Mouse (Mus musculus): ENCODE results near the gene Cryl1. TPM values are rescaled to one million over a fixed set of nuclear protein-coding genes. Genes with fewer than 3 reads are reported as not detected.

Gene Cryl1
- polyA plus RNA-seq, 1 experiment from 2014 or later, result 9.1 TPM

DNA sequence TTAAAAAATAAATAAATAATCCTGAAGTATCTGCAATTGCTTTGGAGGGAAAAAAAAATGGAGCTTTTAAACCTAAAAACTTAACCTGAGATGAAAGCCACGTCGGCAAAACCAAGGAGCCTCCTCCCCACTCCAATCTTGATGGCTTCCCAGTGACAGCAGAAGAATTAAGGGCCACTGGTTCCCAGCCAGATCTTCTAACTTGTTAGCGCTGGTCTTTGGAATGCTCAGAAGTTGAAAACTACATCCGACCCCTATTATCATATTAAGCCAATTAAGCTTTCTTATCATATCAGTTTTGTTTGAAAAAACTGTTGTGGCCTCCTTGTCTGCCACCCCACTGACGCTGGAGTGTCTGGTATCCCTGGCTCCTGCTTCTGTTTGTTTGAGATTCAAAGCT, 114.5 kb downstream of the Cryl1 start:
- ATAC-seq (ENCODE audit: insufficient read depth, low FRiP score, low TSS enrichment), result no peak
- 78% methylated on average over 5 of the region's 5 CpGs for WGBS
- no peak for DNase-seq (ENCODE audit: low spot score)

DNA sequence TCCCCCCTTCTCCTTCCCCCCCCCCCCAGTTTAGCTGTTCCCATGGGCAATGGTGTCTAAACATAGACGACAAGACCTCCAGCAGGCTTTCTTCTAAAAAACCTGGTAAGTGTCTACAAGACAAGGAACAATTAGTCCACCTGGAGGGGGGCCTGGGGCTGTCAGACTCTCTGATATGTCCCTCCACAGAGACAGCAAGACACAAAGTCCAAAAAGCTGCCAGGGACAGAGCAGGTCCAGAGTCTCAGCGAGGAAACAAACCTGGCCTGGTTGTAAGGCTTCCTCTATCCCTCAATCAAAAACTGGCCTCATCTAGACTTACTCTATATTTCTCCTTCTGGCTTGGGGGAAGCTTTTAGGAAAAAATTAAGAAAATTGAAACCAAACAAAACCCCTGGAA, 115.7 kb downstream of the Cryl1 start:
- no peak for DNase-seq (ENCODE audit: low spot score)
- no peak for ATAC-seq (ENCODE audit: insufficient read depth, low FRiP score, low TSS enrichment)
- H3K4me1 ChIP-seq (ENCODE audit: control insufficient read depth, insufficient read depth, low read length), result no peaks in the 10 kb centered on the region
- no peak overlapping the region for H3K9ac ChIP-seq (ENCODE audit: low read length)
- H3K4me3 ChIP-seq (ENCODE audit: low read depth, low read length), result no peak overlapping the region
- 46% methylated on average over 2 of the region's 2 CpGs for WGBS
- H3K9me3 ChIP-seq (ENCODE audit: control insufficient read depth, low read length), result no peaks in the 10 kb centered on the region
- no peaks in the 10 kb centered on the region for H3K36me3 ChIP-seq (ENCODE audit: control insufficient read depth, insufficient read depth, low read length)
- H3K27ac ChIP-seq (ENCODE audit: low read depth, low read length), result no peak overlapping the region
- no peaks in the 10 kb centered on the region for H3K27me3 ChIP-seq (ENCODE audit: control insufficient read depth, insufficient read depth, low read length)
- H3K4me2 ChIP-seq (ENCODE audit: low read depth), result no peak overlapping the region

More for the DNA sequence above, 114.5 kb downstream of the Cryl1 start:
- H3K27me3 ChIP-seq (ENCODE audit: control insufficient read depth, insufficient read depth, low read length), result no peaks in the 10 kb centered on the region
- H3K4me2 ChIP-seq (ENCODE audit: low read depth), result no peak overlapping the region
- H3K4me3 ChIP-seq (ENCODE audit: low read depth, low read length), result no peak overlapping the region
- no peaks in the 10 kb centered on the region for H3K36me3 ChIP-seq (ENCODE audit: control insufficient read depth, insufficient read depth, low read length)
- H3K9ac ChIP-seq (ENCODE audit: low read length), result no peak overlapping the region
- H3K9me3 ChIP-seq (ENCODE audit: control insufficient read depth, low read length), result no peaks in the 10 kb centered on the region
- no peaks in the 10 kb centered on the region for H3K4me1 ChIP-seq (ENCODE audit: control insufficient read depth, insufficient read depth, low read length)
- no peak overlapping the region for H3K27ac ChIP-seq (ENCODE audit: low read depth, low read length)

DNA sequence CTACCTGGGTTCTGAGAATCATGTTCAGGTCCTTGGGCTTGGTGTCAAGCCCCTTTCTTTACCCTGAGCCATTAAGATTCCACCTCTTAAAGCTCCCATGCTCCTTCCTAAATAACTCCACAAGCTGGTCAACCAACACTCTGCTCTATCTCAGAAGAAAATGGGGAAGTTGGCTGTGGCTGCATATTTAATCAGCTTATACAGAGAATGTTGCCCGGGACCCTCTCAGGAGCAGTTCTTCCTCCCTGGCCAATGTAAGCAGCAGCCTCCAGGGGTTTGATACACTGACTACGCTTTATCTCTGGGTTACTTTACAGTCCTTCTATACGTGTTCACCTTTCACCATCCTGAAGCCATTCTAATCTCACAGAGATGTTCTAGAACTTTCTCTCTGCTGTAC, 117.5 kb downstream of the Cryl1 start:
- no peak overlapping the region for H3K9ac ChIP-seq (ENCODE audit: low read length)
- H3K4me2 ChIP-seq (ENCODE audit: low read depth), result no peak overlapping the region
- DNase-seq (ENCODE audit: low spot score) (no peak), ATAC-seq (ENCODE audit: insufficient read depth, low FRiP score, low TSS enrichment) (no peak)
- H3K4me3 ChIP-seq (ENCODE audit: low read depth, low read length), result no peak overlapping the region
- no peaks in the 10 kb centered on the region for H3K4me1 ChIP-seq (ENCODE audit: control insufficient read depth, insufficient read depth, low read length)
- H3K27ac ChIP-seq (ENCODE audit: low read depth, low read length), result no peak overlapping the region
- no peaks in the 10 kb centered on the region for H3K36me3 ChIP-seq (ENCODE audit: control insufficient read depth, insufficient read depth, low read length)
- no peaks in the 10 kb centered on the region for H3K9me3 ChIP-seq (ENCODE audit: control insufficient read depth, low read length)
- WGBS, result 85% methylated on average over 3 of the region's 3 CpGs
- no peaks in the 10 kb centered on the region for H3K27me3 ChIP-seq (ENCODE audit: control insufficient read depth, insufficient read depth, low read length)

DNA sequence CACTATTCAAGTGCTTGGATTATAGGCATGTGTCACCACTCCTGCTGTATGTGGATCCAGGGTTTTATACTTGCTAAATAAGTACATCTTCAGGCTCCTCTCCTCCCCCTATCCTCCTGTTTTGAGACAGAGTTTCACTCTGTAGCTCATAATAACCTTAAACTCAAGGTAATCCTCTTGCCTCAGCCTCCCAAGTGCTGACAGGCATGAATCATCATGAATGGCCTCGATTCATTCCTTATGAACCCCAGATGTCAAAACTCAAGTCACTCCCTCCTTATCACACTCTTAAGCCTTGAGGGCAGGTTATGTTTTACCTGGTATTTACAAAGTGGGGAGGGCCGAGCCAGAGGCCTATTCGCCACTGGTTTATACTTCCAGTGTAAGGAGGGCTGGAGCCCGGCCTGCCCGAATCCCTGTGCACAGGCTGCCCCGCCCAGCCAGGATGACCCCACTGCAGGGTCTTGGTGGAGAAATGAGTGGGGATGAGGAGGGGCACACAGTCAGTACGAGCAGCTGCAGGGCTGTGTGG, 121.8 kb downstream of the Cryl1 start:
- ATAC-seq (ENCODE audit: insufficient read depth, low FRiP score, low TSS enrichment) (no peak), DNase-seq (ENCODE audit: low spot score) (no peak)
- Histone ChIP-seq H3K4me2 (ENCODE audit: low read depth) (no peak overlapping the region), H3K27me3 (ENCODE audit: control insufficient read depth, insufficient read depth, low read length) (no peaks in the 10 kb centered on the region), H3K9ac (ENCODE audit: low read length) (no peak overlapping the region), H3K4me3 (ENCODE audit: low read depth, low read length) (no peak overlapping the region), H3K27ac (ENCODE audit: low read depth, low read length) (no peak overlapping the region), H3K4me1 (ENCODE audit: control insufficient read depth, insufficient read depth, low read length) (no peaks in the 10 kb centered on the region), H3K36me3 (ENCODE audit: control insufficient read depth, insufficient read depth, low read length) (no peaks in the 10 kb centered on the region), H3K9me3 (ENCODE audit: control insufficient read depth, low read length) (no peaks in the 10 kb centered on the region)
- 85% methylated on average over 7 of the region's 7 CpGs for WGBS

DNA sequence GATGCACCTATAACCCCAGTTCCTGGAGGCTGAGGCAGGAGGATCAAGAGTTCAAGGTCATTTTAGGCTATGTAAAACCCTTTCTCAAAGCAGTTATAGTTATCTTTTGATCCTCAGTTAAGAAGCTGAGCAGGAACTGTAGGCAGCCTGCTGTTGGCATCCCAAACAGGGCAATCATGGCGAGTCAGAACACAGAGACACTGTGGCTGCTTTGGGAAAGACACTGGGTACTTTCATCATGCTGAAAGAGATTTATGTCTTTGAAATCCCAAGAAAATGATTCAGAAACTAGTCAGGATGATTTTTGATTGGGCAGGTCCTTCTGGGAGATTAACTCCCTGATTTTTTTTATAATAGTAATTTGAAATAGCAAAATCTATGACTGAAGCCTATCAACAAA, 126.0 kb downstream of the Cryl1 start:
- Histone ChIP-seq H3K4me2 (ENCODE audit: low read depth) (no peak overlapping the region), H3K27ac (ENCODE audit: low read depth, low read length) (no peak overlapping the region), H3K4me1 (ENCODE audit: control insufficient read depth, insufficient read depth, low read length) (no peaks in the 10 kb centered on the region), H3K36me3 (ENCODE audit: control insufficient read depth, insufficient read depth, low read length) (no peaks in the 10 kb centered on the region), H3K9ac (ENCODE audit: low read length) (no peak overlapping the region), H3K27me3 (ENCODE audit: control insufficient read depth, insufficient read depth, low read length) (no peaks in the 10 kb centered on the region), H3K4me3 (ENCODE audit: low read depth, low read length) (no peak overlapping the region), H3K9me3 (ENCODE audit: control insufficient read depth, low read length) (no peaks in the 10 kb centered on the region)
- DNase-seq (ENCODE audit: low spot score) (no peak), ATAC-seq (ENCODE audit: insufficient read depth, low FRiP score, low TSS enrichment) (no peak)
- WGBS, result 81% methylated on average over 1 of the region's 1 CpGs

DNA sequence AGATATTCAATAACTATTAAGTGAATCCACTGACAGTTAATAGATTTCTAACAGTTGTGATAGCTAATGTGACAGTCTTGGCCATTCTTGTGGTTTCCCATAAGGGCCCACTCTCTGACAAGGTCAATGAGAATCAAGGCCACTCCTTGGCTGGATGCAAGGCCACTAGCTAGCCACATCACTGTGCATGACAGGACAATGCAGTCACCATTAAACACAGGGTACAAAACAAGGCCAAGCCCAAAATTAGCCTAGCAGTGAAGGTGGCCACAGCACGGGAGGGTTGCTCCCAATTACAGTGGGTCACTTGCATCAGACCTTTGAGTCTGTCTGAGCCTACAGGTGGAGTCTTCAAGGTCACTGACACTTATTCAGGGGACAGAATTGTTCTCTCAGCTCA, 126.5 kb downstream of the Cryl1 start:
- H3K9ac ChIP-seq (ENCODE audit: low read length), result no peak overlapping the region
- H3K27ac ChIP-seq (ENCODE audit: low read depth, low read length), result no peak overlapping the region
- no peaks in the 10 kb centered on the region for H3K27me3 ChIP-seq (ENCODE audit: control insufficient read depth, insufficient read depth, low read length)
- H3K9me3 ChIP-seq (ENCODE audit: control insufficient read depth, low read length), result no peaks in the 10 kb centered on the region
- H3K4me2 ChIP-seq (ENCODE audit: low read depth), result no peak overlapping the region
- DNase-seq (ENCODE audit: low spot score) (no peak), ATAC-seq (ENCODE audit: insufficient read depth, low FRiP score, low TSS enrichment) (no peak)
- H3K4me1 ChIP-seq (ENCODE audit: control insufficient read depth, insufficient read depth, low read length), result no peaks in the 10 kb centered on the region
- H3K4me3 ChIP-seq (ENCODE audit: low read depth, low read length), result no peak overlapping the region
- WGBS, result 71% methylated on average over 1 of the region's 1 CpGs
- no peaks in the 10 kb centered on the region for H3K36me3 ChIP-seq (ENCODE audit: control insufficient read depth, insufficient read depth, low read length)

DNA sequence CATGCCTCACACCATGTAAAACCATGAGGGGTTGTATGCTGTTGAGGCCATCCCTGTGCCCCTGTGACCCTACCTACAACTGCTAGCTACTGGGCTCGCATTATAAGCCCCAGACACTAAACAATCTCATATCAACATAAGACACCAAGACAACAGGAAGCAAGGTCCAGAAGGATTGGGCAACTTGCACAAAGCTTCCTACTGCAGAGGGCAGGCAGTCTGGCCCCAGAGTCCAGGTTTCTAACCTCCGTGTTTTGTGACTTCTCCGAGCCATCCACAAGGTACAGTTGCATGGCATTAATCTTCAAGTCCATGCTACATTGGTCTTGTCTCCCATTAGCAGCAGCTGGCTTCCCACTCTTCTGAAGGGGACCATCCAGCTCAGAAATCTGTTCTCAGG, 129.4 kb downstream of the Cryl1 start:
- 84% methylated on average over 3 of the region's 3 CpGs for WGBS
- Histone ChIP-seq H3K9ac (ENCODE audit: low read length) (no peak overlapping the region), H3K9me3 (ENCODE audit: control insufficient read depth, low read length) (no peaks in the 10 kb centered on the region), H3K36me3 (ENCODE audit: control insufficient read depth, insufficient read depth, low read length) (no peaks in the 10 kb centered on the region), H3K27ac (ENCODE audit: low read depth, low read length) (no peak overlapping the region), H3K4me1 (ENCODE audit: control insufficient read depth, insufficient read depth, low read length) (no peaks in the 10 kb centered on the region), H3K27me3 (ENCODE audit: control insufficient read depth, insufficient read depth, low read length) (no peaks in the 10 kb centered on the region), H3K4me2 (ENCODE audit: low read depth) (no peak overlapping the region), H3K4me3 (ENCODE audit: low read depth, low read length) (no peak overlapping the region)
- ATAC-seq (ENCODE audit: insufficient read depth, low FRiP score, low TSS enrichment), result no peak
- DNase-seq (ENCODE audit: low spot score), result no peak

DNA sequence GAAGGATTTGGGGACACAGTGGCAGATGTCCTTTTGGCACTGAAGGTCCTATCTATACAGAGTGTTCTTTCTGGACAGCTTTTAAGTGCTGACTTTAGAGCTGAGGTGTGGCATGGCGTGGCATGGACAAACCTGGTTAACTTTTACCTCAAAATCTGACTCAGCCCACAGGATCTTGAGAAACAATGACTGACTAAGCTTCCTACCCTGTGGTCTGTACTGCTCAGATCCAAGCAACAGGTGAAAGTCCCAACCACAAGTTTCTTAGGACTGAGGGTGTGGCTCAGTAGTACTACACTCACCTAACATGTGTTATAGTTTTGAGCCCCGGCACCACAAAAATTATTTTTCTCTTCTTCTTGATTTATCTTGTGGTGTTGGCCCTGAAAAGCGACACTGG, 130.0 kb downstream of the Cryl1 start:
- Histone ChIP-seq H3K4me3 (ENCODE audit: low read depth, low read length) (no peak overlapping the region), H3K36me3 (ENCODE audit: control insufficient read depth, insufficient read depth, low read length) (no peaks in the 10 kb centered on the region), H3K4me1 (ENCODE audit: control insufficient read depth, insufficient read depth, low read length) (no peaks in the 10 kb centered on the region), H3K27me3 (ENCODE audit: control insufficient read depth, insufficient read depth, low read length) (no peaks in the 10 kb centered on the region), H3K4me2 (ENCODE audit: low read depth) (no peak overlapping the region), H3K9ac (ENCODE audit: low read length) (no peak overlapping the region), H3K9me3 (ENCODE audit: control insufficient read depth, low read length) (no peaks in the 10 kb centered on the region), H3K27ac (ENCODE audit: low read depth, low read length) (no peak overlapping the region)
- DNase-seq (ENCODE audit: low spot score) (no peak), ATAC-seq (ENCODE audit: insufficient read depth, low FRiP score, low TSS enrichment) (no peak)
- WGBS, result 88% methylated on average over 3 of the region's 3 CpGs

DNA sequence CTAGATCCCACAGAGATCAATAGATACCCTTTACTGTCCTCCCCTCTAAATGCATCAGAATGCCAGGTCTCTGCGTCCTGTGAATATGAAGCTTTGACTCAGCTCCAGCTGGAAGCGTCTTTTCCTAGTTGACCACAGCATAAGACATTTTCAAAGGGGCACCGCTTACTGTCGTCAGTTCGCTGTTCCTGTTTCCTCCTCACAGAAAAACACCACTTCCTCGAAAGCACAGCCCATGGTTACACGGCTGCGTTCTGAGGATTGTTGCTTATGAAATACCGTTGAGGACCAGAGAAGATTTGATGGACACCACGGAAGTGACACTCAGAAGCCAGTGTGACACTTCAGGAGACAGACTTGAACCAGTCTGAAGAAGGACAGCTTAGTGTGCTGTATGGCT, 134.4 kb downstream of the Cryl1 start:
- ATAC-seq (ENCODE audit: insufficient read depth, low FRiP score, low TSS enrichment) (no peak), DNase-seq (ENCODE audit: low spot score) (no peak)
- Histone ChIP-seq H3K36me3 (ENCODE audit: control insufficient read depth, insufficient read depth, low read length) (no peaks in the 10 kb centered on the region), H3K4me3 (ENCODE audit: low read depth, low read length) (no peak overlapping the region), H3K4me1 (ENCODE audit: control insufficient read depth, insufficient read depth, low read length) (no peaks in the 10 kb centered on the region), H3K9ac (ENCODE audit: low read length) (no peak overlapping the region), H3K27me3 (ENCODE audit: control insufficient read depth, insufficient read depth, low read length) (no peaks in the 10 kb centered on the region), H3K9me3 (ENCODE audit: control insufficient read depth, low read length) (no peaks in the 10 kb centered on the region), H3K27ac (ENCODE audit: low read depth, low read length) (no peak overlapping the region), H3K4me2 (ENCODE audit: low read depth) (no peak overlapping the region)
- 85% methylated on average over 10 of the region's 10 CpGs for WGBS

Measured in neural tube, embryonic 11.5 days (tissue).